Mouse (Mus musculus) cerebellum, adult 9-10 months (tissue): ENCODE data around the gene Rln1.

ENCODE experiments used
- DNase-seq: peaks from one replicate; pipeline ENCODE4 v3.0.0; 2022

The Rln1 gene

DNA sequence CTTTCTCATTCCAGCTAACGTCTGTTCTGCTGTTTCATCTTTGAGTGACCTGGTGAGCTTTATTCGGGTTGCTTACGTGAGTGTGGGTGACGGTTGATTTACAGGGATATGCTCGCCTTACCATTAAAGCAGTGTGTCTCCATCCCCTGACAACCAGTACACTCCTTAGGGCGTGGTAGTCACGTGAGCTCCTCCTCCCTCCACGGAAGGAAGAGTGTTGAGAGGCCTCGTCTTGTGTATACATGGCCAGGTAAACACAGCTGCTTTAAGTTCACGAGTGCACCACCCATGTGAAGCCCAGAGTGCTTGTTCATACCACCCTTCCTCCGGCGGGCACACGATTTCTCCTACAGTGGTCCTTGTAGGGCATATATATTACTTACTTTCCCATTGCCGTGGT is 42.9 kb downstream of the Rln1 start:
- DNase-seq: no peak

DNA sequence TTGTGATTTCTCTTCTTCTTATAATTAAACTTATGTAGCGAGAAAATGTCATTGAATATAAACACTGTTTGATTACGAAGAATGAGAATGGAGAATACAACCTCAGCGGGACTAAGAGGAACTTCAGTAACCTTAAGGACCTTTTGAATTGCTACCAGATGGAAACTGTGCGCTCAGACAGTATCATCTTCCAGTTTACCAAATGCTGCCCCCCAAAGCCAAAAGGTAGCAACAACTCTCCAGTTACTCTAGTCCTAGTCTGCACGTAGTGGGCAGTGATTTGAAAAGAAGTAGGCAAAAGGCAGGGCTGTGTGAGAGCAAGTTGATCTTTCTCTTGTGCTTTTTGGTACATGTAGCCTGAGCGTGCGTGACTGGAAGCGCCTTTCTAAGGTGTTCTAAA is 46.6 kb downstream of the Rln1 start:
- no peak for DNase-seq

DNA sequence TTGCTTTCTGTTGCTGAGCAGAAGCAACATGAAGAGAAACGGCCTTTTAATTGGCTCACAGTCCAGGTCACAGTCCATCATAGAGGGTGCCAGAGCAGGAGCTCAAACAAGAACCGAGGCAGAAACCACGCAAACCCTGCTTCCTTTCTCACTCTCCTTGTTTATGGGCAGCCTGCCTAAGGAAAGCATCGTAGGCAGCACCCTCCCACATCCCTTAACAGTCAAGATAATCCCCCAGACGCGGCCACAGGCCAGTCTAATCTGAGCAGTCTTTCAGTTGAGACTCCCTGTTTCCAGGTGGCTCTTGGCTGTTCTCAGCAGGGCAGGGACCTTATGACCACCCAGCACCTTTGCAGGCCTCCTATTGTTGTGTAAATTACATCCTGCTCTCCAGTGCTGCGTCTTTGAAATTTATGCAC is 49.0 kb downstream of the Rln1 start:
- DNase-seq: no peak
